ENCODE assay signal across 25 mouse cellular contexts in genomic region chr13:76689349-76689748, GRCm38 (mm10).
"Had no signal": no experiment of that assay in that cellular context is flagged by ENCODE, and none has a peak within 500 bp of the region (broad histone marks: within the 10 kb centered on the region; RNA-seq: fewer than 3 reads in every experiment).

No protein-coding gene starts in this region.

- H3K9ac ChIP-seq: heart, embryonic 12.5 days; hindbrain, embryonic 12.5 days; hindbrain, embryonic 14.5 days; intestine, embryonic 15.5 days; limb, embryonic 12.5 days; liver, embryonic 13.5 days had no signal

- H3K4me1 ChIP-seq: heart, embryonic 10.5 days; heart, embryonic 12.5 days; hindbrain, embryonic 10.5 days; hindbrain, embryonic 12.5 days; intestine, embryonic 15.5 days; limb, embryonic 10.5 days; limb, embryonic 12.5 days; liver, embryonic 13.5 days had no signal

- ATAC-seq: hindbrain, embryonic 16.5 days; inflammation-experienced regulatory T-cells, adult 6 months; intestine, embryonic 15.5 days; intestine, postnatal 0 days had no signal

- H3K4me2 ChIP-seq: heart, embryonic 12.5 days; hindbrain, embryonic 12.5 days; hindbrain, embryonic 14.5 days; intestine, embryonic 15.5 days; limb, embryonic 12.5 days; liver, embryonic 13.5 days had no signal

- H3K36me3 ChIP-seq: heart, embryonic 10.5 days; heart, embryonic 12.5 days; hindbrain, embryonic 10.5 days; hindbrain, embryonic 12.5 days; intestine, embryonic 15.5 days; limb, embryonic 10.5 days; limb, embryonic 12.5 days; liver, embryonic 13.5 days had no signal

- H3K27me3 ChIP-seq: heart, embryonic 12.5 days; hindbrain, embryonic 12.5 days; intestine, embryonic 15.5 days; limb, embryonic 12.5 days; liver, embryonic 13.5 days had no signal

- DNase-seq: gastrocnemius, postnatal 14 days; gastrocnemius, postnatal 36 days; heart, adult 18-20 months; heart, postnatal 10 days; heart, postnatal 4 days; kidney, adult 18-20 months; kidney, adult 8-10 months; kidney, postnatal 10 days; kidney, postnatal 25 days; kidney, postnatal 4 days; liver; liver, embryonic 13.5 days had no signal

- H3K4me3 ChIP-seq: heart, embryonic 10.5 days; heart, embryonic 12.5 days; hindbrain, embryonic 10.5 days; hindbrain, embryonic 12.5 days; intestine, embryonic 15.5 days; layer of hippocampus, adult 2 months; left cerebral cortex, adult 2 months; limb, embryonic 10.5 days; limb, embryonic 12.5 days; liver, embryonic 13.5 days had no signal

- H3K27ac ChIP-seq: heart, embryonic 10.5 days; hindbrain, embryonic 10.5 days; hindbrain, embryonic 12.5 days; hindbrain, embryonic 14.5 days; intestine, embryonic 15.5 days; layer of hippocampus, adult 2 months; left cerebral cortex, adult 2 months; limb, embryonic 10.5 days; limb, embryonic 12.5 days; liver, embryonic 13.5 days had no signal

- H3K9me3 ChIP-seq: heart, embryonic 10.5 days; heart, embryonic 12.5 days; hindbrain, embryonic 10.5 days; hindbrain, embryonic 12.5 days; intestine, embryonic 15.5 days; limb, embryonic 10.5 days; limb, embryonic 12.5 days; liver, embryonic 13.5 days had no signal
